In genomic region chr7:143977831-143978682, GRCm38 (mm10) we compare ENCODE assay signal across 8 mouse cellular contexts. TPM values are rescaled to one million over a fixed set of nuclear protein-coding genes. Genes with fewer than 3 reads are reported as not detected.
DNase-seq lines count a peak whose midpoint lies in the region; ATAC-seq lines count a peak whose summit lies in the region.

No protein-coding gene starts in this region.

- WGBS in embryonic facial prominence, embryonic 13.5 days: under 1% methylated on average over 66 of the region's 67 CpGs
- under 1% methylated on average over 67 of the region's 67 CpGs for WGBS in lung, embryonic 15.5 days
- WGBS in stomach, embryonic 15.5 days: 1% methylated on average over 67 of the region's 67 CpGs

- DNase-seq in thymus, postnatal 36 days: peak; percentile 5 to 12
- DNase-seq in thymus, postnatal 25 days: no peak
- DNase-seq in kidney, adult 8-10 months: peak; percentile 62
- no peak for DNase-seq in frontal cortex, adult 2 months (ENCODE audit: extremely low spot score in 1 of 2, low spot score in 1 of 2)
- DNase-seq in gastrocnemius, postnatal 25 days: no peak

- H3K9ac ChIP-seq in embryonic facial prominence, embryonic 13.5 days: peak overlapping the region; percentile 58
- peak overlapping the region; percentile 32 for H3K9ac ChIP-seq in lung, embryonic 15.5 days
- H3K9ac ChIP-seq in stomach, embryonic 15.5 days: peak overlapping the region; percentile 10; the same call in 1 of the 2 replicates

- peak overlapping the region; percentile 53 for H3K4me3 ChIP-seq in embryonic facial prominence, embryonic 13.5 days
- H3K4me3 ChIP-seq in lung, embryonic 15.5 days: peak overlapping the region; percentile 52
- H3K4me3 ChIP-seq in stomach, embryonic 15.5 days (replicated peaks): peak overlapping the region; percentile 51

- no peak overlapping the region for H3K27ac ChIP-seq in embryonic facial prominence, embryonic 13.5 days
- peak overlapping the region; percentile 76 for H3K27ac ChIP-seq in lung, embryonic 15.5 days
- H3K27ac ChIP-seq in stomach, embryonic 15.5 days: peak overlapping the region; percentile 44

- no peaks in the 10 kb centered on the region for H3K36me3 ChIP-seq in embryonic facial prominence, embryonic 13.5 days
- no peaks in the 10 kb centered on the region for H3K36me3 ChIP-seq in lung, embryonic 15.5 days
- H3K36me3 ChIP-seq in stomach, embryonic 15.5 days: no peaks in the 10 kb centered on the region

- H3K9me3 ChIP-seq in embryonic facial prominence, embryonic 13.5 days: no peaks in the 10 kb centered on the region
- H3K9me3 ChIP-seq in lung, embryonic 15.5 days: no peaks in the 10 kb centered on the region
- H3K9me3 ChIP-seq in stomach, embryonic 15.5 days: no peaks in the 10 kb centered on the region

- peaks cover 19% of the 10 kb centered on the region for H3K4me1 ChIP-seq in embryonic facial prominence, embryonic 13.5 days
- H3K4me1 ChIP-seq in lung, embryonic 15.5 days: peaks cover 20% of the 10 kb centered on the region; the same call in 1 of the 2 replicates
- H3K4me1 ChIP-seq in stomach, embryonic 15.5 days: peaks cover 10% of the 10 kb centered on the region

- H3K4me2 ChIP-seq in embryonic facial prominence, embryonic 13.5 days: peak overlapping the region; percentile 94
- peak overlapping the region; percentile 77 for H3K4me2 ChIP-seq in lung, embryonic 15.5 days
- peak overlapping the region; percentile 95 for H3K4me2 ChIP-seq in stomach, embryonic 15.5 days

- no peak for ATAC-seq in embryonic facial prominence, embryonic 13.5 days (ENCODE audit: insufficient number of reproducible peaks, insufficient read depth, low FRiP score, low TSS enrichment, low read depth)
- ATAC-seq in lung, embryonic 15.5 days (ENCODE audit: borderline replicate concordance, extremely low read depth, low FRiP score, low TSS enrichment): peak; percentile 63
- peak; percentile 52 for ATAC-seq in stomach, embryonic 15.5 days (ENCODE audit: insufficient read depth, low FRiP score, low read depth)

- peaks cover 83% of the 10 kb centered on the region for H3K27me3 ChIP-seq in embryonic facial prominence, embryonic 13.5 days
- H3K27me3 ChIP-seq in lung, embryonic 15.5 days: peaks cover 70% of the 10 kb centered on the region
- H3K27me3 ChIP-seq in stomach, embryonic 15.5 days (replicated peaks): peaks cover 43% of the 10 kb centered on the region

RNA-seq across cellular contexts. Expression of gene Shank2, which starts 23.7 kb away (rescaled TPM):
- polyA plus RNA-seq in embryonic facial prominence, embryonic 13.5 days (2015; fragmentation: Nextera tagmentation; extraction: Ambion mirVana): 1.5 and 1.7 TPM in 2 replicates
- polyA plus RNA-seq in lung, embryonic 15.5 days (2015; fragmentation: Nextera tagmentation; extraction: Ambion mirVana): 1.4 and 1.8 TPM in 2 replicates
- 2.1 and 2.3 TPM in 2 replicates for polyA plus RNA-seq in stomach, embryonic 15.5 days (2015; fragmentation: Nextera tagmentation; extraction: Ambion mirVana)
- 63.4 and 69.2 TPM in 2 replicates for polyA plus RNA-seq in frontal cortex, adult 2 months (2012; rRNA removed)
- under 1 TPM; 0.05 to 0.08 TPM for total RNA-seq in gastrocnemius, postnatal 25 days (2021)

Comparison
In these comparisons a context has a peak if more than half of its experiments do, and no peak if none do; other contexts are left out.
1. DNase-seq: peak in thymus, postnatal 36 days (2 of 2) and kidney, adult 8-10 months (2 of 2); none in thymus, postnatal 25 days (single experiment), frontal cortex, adult 2 months (0 of 2) and gastrocnemius, postnatal 25 days (single experiment).
2. RNA of gene Shank2, which starts 23.7 kb away (polyA plus RNA-seq): 63.4 to 69.2 TPM in frontal cortex, adult 2 months; 2.1 to 2.3 TPM in stomach, embryonic 15.5 days, 1.4 to 1.8 TPM in lung, embryonic 15.5 days and 1.5 to 1.7 TPM in embryonic facial prominence, embryonic 13.5 days; every median in the first group is over 10 times any median in the second.
3. Peak in every context shown above with its lines, with median percentiles within 50 percentile points of each other: H3K4me2 ChIP-seq, H3K4me3 ChIP-seq and H3K9ac ChIP-seq.